Mouse (Mus musculus) hindbrain, embryonic 12.5 days (tissue): ENCODE measurements around the gene Ddx41. TPM values are rescaled to one million over a fixed set of nuclear protein-coding genes. Genes with fewer than 3 reads are reported as not detected.

Source experiments
- ATAC-seq: fragments of 200-750 bp; cut with Nextera tagmentation; 2 replicates; pipeline ENCODE4 v1.8.0; 2017; ENCODE audit warnings: moderate TSS enrichment; ENCODE audit not compliant: low FRiP score
- H3K27ac ChIP-seq: fragments of 300-500 bp; sonication (generic); 2 replicates; pipeline ENCODE4 v1.5.1; 2016; ENCODE audit warnings: mild to moderate bottlenecking
- H3K27me3 ChIP-seq: fragments of 300-500 bp; sonication (generic); 2 replicates; pipeline ENCODE4 v1.6.1; 2016; ENCODE audit warnings: mild to moderate bottlenecking
- H3K36me3 ChIP-seq: fragments of 300-500 bp; sonication (generic); 2 replicates; pipeline ENCODE4 v1.6.1; 2016; ENCODE audit warnings: mild to moderate bottlenecking
- H3K4me1 ChIP-seq: fragments of 300-500 bp; sonication (generic); 2 replicates; pipeline ENCODE4 v1.6.1; 2016
- H3K4me2 ChIP-seq: fragments of 300-500 bp; sonication (generic); replicated peaks from 2 replicates; pipeline ENCODE4 v1.6.1; 2016; ENCODE audit warnings: mild to moderate bottlenecking
- H3K4me3 ChIP-seq: fragments of 300-500 bp; sonication (generic); 2 replicates; pipeline ENCODE4 v1.5.1; 2016; ENCODE audit warnings: mild to moderate bottlenecking
- H3K9ac ChIP-seq: fragments of 300-500 bp; sonication (generic); 2 replicates; pipeline ENCODE4 v1.6.1; 2016; ENCODE audit warnings: mild to moderate bottlenecking, moderate library complexity
- H3K9me3 ChIP-seq: fragments of 300-500 bp; sonication (generic); replicated peaks from 2 replicates; pipeline ENCODE4 v1.6.1; 2016; ENCODE audit warnings: mild to moderate bottlenecking
- WGBS: fragments of 180-500 bp; shearing (Covaris S2); methylation state at CpG from one replicate; pipeline ENCODE4 v1.1.7; 2016; 5-methylcytosine and 5-hydroxymethylcytosine counted together
- polyA plus RNA-seq: library from polyadenylated mRNA; unstranded; fragments of >200 nt; fragmentation: Nextera tagmentation; extraction: Ambion mirVana; gene quantifications from 2 replicates; pipeline ENCODE4 v1.2.1, GENCODE M21; 2016

The Ddx41 gene
- polyA plus RNA-seq, 1 experiment from 2014 or later, result 64.6 TPM

GRCm38 (mm10) chr13:55535191-55535590 is 1.3 kb downstream of the Ddx41 start:
- Histone ChIP-seq H3K36me3 (peaks cover 69% of the 10 kb centered on the region), H3K4me3 (peak overlapping the region; percentile 87), H3K4me2 (peak overlapping the region; percentile 95), H3K9me3 (no peaks in the 10 kb centered on the region), H3K27ac (no peak overlapping the region), H3K27me3 (no peaks in the 10 kb centered on the region), H3K9ac (peak overlapping the region; percentile 85; the same call in 1 of the 2 replicates), H3K4me1 (peaks cover 14% of the 10 kb centered on the region)
- 94% methylated on average over 15 of the region's 15 CpGs for WGBS
- no peak for ATAC-seq

GRCm38 (mm10) chr13:55529198-55529915 is 7.1 kb downstream of the Ddx41 start, which contains the start of gene Dok3:
Dok3 (minus strand) TSS chr13:55529296.
- Histone ChIP-seq H3K4me2 (no peak within 1 kb of the TSS), H3K27ac (no peak within 1 kb of the TSS), H3K27me3 (no peaks in the 10 kb centered on the region), H3K4me3 (no peak within 1 kb of the TSS), H3K9me3 (no peaks in the 10 kb centered on the region), H3K36me3 (peaks cover 59% of the 10 kb centered on the region), H3K9ac (no peak within 1 kb of the TSS), H3K4me1 (no peaks in the 10 kb centered on the region)
- WGBS, result 85% methylated on average over 8 of the region's 8 CpGs
- no peak for ATAC-seq

GRCm38 (mm10) chr13:55527834-55528772 is 8.4 kb downstream of the Ddx41 start:
- Histone ChIP-seq H3K4me2 (no peak overlapping the region), H3K27ac (no peak overlapping the region), H3K9me3 (no peaks in the 10 kb centered on the region), H3K4me3 (no peak overlapping the region), H3K27me3 (no peaks in the 10 kb centered on the region), H3K36me3 (peaks cover 47% of the 10 kb centered on the region), H3K9ac (no peak overlapping the region), H3K4me1 (0 out of 2 replicates have a peak, but pooled peaks cover 4% of the 10 kb centered on the region)
- 83% methylated on average over 18 of the region's 18 CpGs for WGBS
- ATAC-seq, result no peak

- no peak overlapping the region for H3K27ac ChIP-seq
- H3K27me3 ChIP-seq, result no peaks in the 10 kb centered on the region
- H3K4me2 ChIP-seq, result no peak overlapping the region
- no peak for ATAC-seq
- H3K4me3 ChIP-seq, result no peak overlapping the region
- H3K36me3 ChIP-seq, result peaks cover 39% of the 10 kb centered on the region
- no peaks in the 10 kb centered on the region for H3K9me3 ChIP-seq
- 84% methylated on average over 16 of the region's 16 CpGs for WGBS
- no peak overlapping the region for H3K9ac ChIP-seq
- H3K4me1 ChIP-seq, result 0 out of 2 replicates have a peak, but pooled peaks cover 4% of the 10 kb centered on the region
Measured at GRCm38 (mm10) chr13:55527212-55527611, 9.2 kb downstream of the Ddx41 start.

- Histone ChIP-seq H3K27ac (no peak overlapping the region), H3K9ac (no peak overlapping the region), H3K36me3 (peaks cover 26% of the 10 kb centered on the region), H3K4me3 (no peak overlapping the region), H3K9me3 (no peaks in the 10 kb centered on the region), H3K27me3 (no peaks in the 10 kb centered on the region), H3K4me1 (0 out of 2 replicates have a peak, but pooled peaks cover 4% of the 10 kb centered on the region), H3K4me2 (no peak overlapping the region)
- ATAC-seq, result no peak
- 80% methylated on average over 16 of the region's 16 CpGs for WGBS
Measured at GRCm38 (mm10) chr13:55525733-55526553, 10.5 kb downstream of the Ddx41 start.

GRCm38 (mm10) chr13:55523951-55524600 is 12.4 kb downstream of the Ddx41 start:
- Histone ChIP-seq H3K9me3 (no peaks in the 10 kb centered on the region), H3K4me1 (0 out of 2 replicates have a peak, but pooled peaks cover 4% of the 10 kb centered on the region), H3K27ac (no peak overlapping the region), H3K27me3 (no peaks in the 10 kb centered on the region), H3K36me3 (peaks cover 8% of the 10 kb centered on the region), H3K4me3 (no peak overlapping the region), H3K9ac (no peak overlapping the region), H3K4me2 (no peak overlapping the region)
- WGBS, result 90% methylated on average over 23 of the region's 23 CpGs
- ATAC-seq, result no peak

- no peak for ATAC-seq
- Histone ChIP-seq H3K4me3 (no peak overlapping the region), H3K4me1 (0 out of 2 replicates have a peak, but pooled peaks cover 4% of the 10 kb centered on the region), H3K9me3 (no peaks in the 10 kb centered on the region), H3K27ac (no peak overlapping the region), H3K9ac (no peak overlapping the region), H3K4me2 (no peak overlapping the region), H3K27me3 (no peaks in the 10 kb centered on the region), H3K36me3 (0 out of 2 replicates have a peak, but pooled peaks cover 4% of the 10 kb centered on the region)
- WGBS, result 66% methylated on average over 17 of the region's 17 CpGs
Measured at GRCm38 (mm10) chr13:55523278-55523677, 13.2 kb downstream of the Ddx41 start.

- WGBS, result 64% methylated on average over 8 of the region's 8 CpGs
- Histone ChIP-seq H3K4me2 (no peak overlapping the region), H3K4me3 (no peak overlapping the region), H3K9me3 (no peaks in the 10 kb centered on the region), H3K36me3 (0 out of 2 replicates have a peak, but pooled peaks cover 4% of the 10 kb centered on the region), H3K4me1 (0 out of 2 replicates have a peak, but pooled peaks cover 4% of the 10 kb centered on the region), H3K27me3 (no peaks in the 10 kb centered on the region), H3K9ac (no peak overlapping the region), H3K27ac (no peak overlapping the region)
- no peak for ATAC-seq
Measured at GRCm38 (mm10) chr13:55522730-55523129, 13.7 kb downstream of the Ddx41 start.

GRCm38 (mm10) chr13:55519606-55520005 is 16.9 kb downstream of the Ddx41 start:
- Histone ChIP-seq H3K4me2 (no peak overlapping the region), H3K27me3 (peaks cover 5% of the 10 kb centered on the region; the same call in 1 of the 2 replicates), H3K4me3 (no peak overlapping the region), H3K9ac (no peak overlapping the region), H3K36me3 (no peaks in the 10 kb centered on the region), H3K4me1 (0 out of 2 replicates have a peak, but pooled peaks cover 4% of the 10 kb centered on the region), H3K27ac (no peak overlapping the region), H3K9me3 (no peaks in the 10 kb centered on the region)
- WGBS, result 82% methylated on average over 4 of the region's 4 CpGs
- no peak for ATAC-seq

- Histone ChIP-seq H3K4me1 (peaks cover 8% of the 10 kb centered on the region), H3K9ac (no peak overlapping the region), H3K27ac (no peak overlapping the region), H3K9me3 (no peaks in the 10 kb centered on the region), H3K27me3 (peaks cover 7% of the 10 kb centered on the region; the same call in 1 of the 2 replicates), H3K36me3 (no peaks in the 10 kb centered on the region), H3K4me2 (no peak overlapping the region), H3K4me3 (no peak overlapping the region)
- 11% methylated on average over 5 of the region's 5 CpGs for WGBS
- ATAC-seq, result no peak
Measured at GRCm38 (mm10) chr13:55516955-55517354, 19.5 kb downstream of the Ddx41 start.

GRCm38 (mm10) chr13:55513828-55514227 is 22.6 kb downstream of the Ddx41 start:
- H3K9ac ChIP-seq, result no peak overlapping the region
- H3K4me1 ChIP-seq, result peaks cover 26% of the 10 kb centered on the region
- peak overlapping the region; percentile 84 for H3K4me3 ChIP-seq
- H3K27ac ChIP-seq, result no peak overlapping the region
- peaks cover 7% of the 10 kb centered on the region; the same call in 1 of the 2 replicates for H3K27me3 ChIP-seq
- WGBS, result 33% methylated on average over 9 of the region's 9 CpGs
- no peak for ATAC-seq
- no peaks in the 10 kb centered on the region for H3K9me3 ChIP-seq
- H3K36me3 ChIP-seq, result peaks cover 6% of the 10 kb centered on the region; the same call in 1 of the 2 replicates
- H3K4me2 ChIP-seq, result peak overlapping the region; percentile 95; the same call in 1 of the 2 replicates
